Mouse (Mus musculus) small intestine, adult 2 months (tissue): ENCODE results near the gene Vav1.

Source experiments
- CTCF ChIP-seq: fragments of 200-500 bp; IDR thresholded peaks from 2 replicates; pipeline ENCODE4 v1.5.1; 2012; ENCODE audit warnings: low read depth, mild to moderate bottlenecking, control low read depth, inconsistent platforms, low read length, moderate library complexity, mixed read lengths; ENCODE audit not compliant: insufficient replicate concordance, insufficient read length; ENCODE audit errors: extremely low read depth
- POLR2A ChIP-seq: fragments of 200-500 bp; IDR thresholded peaks from 2 replicates; pipeline ENCODE4 v1.6.1; 2012; ENCODE audit warnings: low read depth, mild to moderate bottlenecking, control low read depth, inconsistent platforms, low read length, moderate library complexity

DNA sequence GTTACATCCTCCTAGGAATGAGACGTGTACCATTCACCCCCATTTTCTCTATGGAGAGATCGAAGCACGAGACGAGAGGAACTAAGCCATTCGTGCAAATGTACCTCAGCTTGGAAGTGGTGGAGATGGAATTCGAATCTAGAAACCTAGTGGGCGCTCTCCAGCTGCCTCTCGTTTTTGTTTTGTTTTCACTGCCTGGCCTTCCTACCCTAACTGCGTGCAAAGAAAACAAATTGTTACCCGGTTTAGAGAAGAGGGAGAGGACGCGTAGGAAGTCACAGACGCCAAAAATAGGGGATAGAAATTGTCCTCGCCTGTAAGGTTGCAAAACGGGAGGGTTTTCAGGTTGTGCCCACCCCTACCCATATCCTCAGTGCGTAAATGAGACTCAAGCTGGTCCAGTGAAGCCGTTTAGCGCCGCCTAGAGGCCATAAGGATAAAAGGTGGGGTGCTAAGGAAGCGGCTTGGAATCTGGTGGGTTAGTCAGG is 2.2 kb upstream of the Vav1 start:
- TF ChIP-seq CTCF (peak; percentile 98; the same call in 1 of the 2 replicates), POLR2A (no peak)
